Mouse (Mus musculus) liver, embryonic 15.5 days (tissue): ENCODE data around the gene Gm8978. TPM values are rescaled to one million over a fixed set of nuclear protein-coding genes. Genes with fewer than 3 reads are reported as not detected.
"Not testable (repeated sequence)": the region's sequence is repeated elsewhere in the genome, so short reads cannot be mapped to it uniquely, and the experiment has no call there.

ENCODE experiments used
- ATAC-seq: fragments of 200-750 bp; cut with Nextera tagmentation; 2 replicates; pipeline ENCODE4 v1.8.0; 2017; ENCODE audit warnings: moderate number of reproducible peaks, mild to moderate bottlenecking, moderate library complexity; ENCODE audit not compliant: insufficient read depth
- H3K27ac ChIP-seq: fragments of 300-500 bp; sonication (generic); replicated peaks from 2 replicates; pipeline ENCODE4 v1.5.1; 2015; ENCODE audit warnings: mild to moderate bottlenecking, inconsistent platforms
- H3K27me3 ChIP-seq: fragments of 300-500 bp; sonication (generic); 2 replicates; pipeline ENCODE4 v1.6.1; 2015; ENCODE audit warnings: mild to moderate bottlenecking, inconsistent platforms
- H3K36me3 ChIP-seq: fragments of 300-500 bp; sonication (generic); replicated peaks from 2 replicates; pipeline ENCODE4 v1.6.1; 2015; ENCODE audit warnings: moderate library complexity, mild to moderate bottlenecking, inconsistent platforms
- H3K4me1 ChIP-seq: fragments of 300-500 bp; sonication (generic); replicated peaks from 2 replicates; pipeline ENCODE4 v1.6.1; 2015; ENCODE audit warnings: inconsistent platforms
- H3K4me2 ChIP-seq: fragments of 300-500 bp; sonication (generic); 2 replicates; pipeline ENCODE4 v1.6.1; 2015; ENCODE audit warnings: moderate library complexity, mild to moderate bottlenecking, inconsistent platforms
- H3K4me3 ChIP-seq: fragments of 300-500 bp; sonication (generic); replicated peaks from 2 replicates; pipeline ENCODE4 v1.5.1; 2015; ENCODE audit warnings: mild to moderate bottlenecking, inconsistent platforms
- H3K9ac ChIP-seq: fragments of 300-500 bp; sonication (generic); 2 replicates; pipeline ENCODE4 v1.6.1; 2015; ENCODE audit warnings: moderate library complexity, mild to moderate bottlenecking, inconsistent platforms
- H3K9me3 ChIP-seq: fragments of 300-500 bp; sonication (generic); replicated peaks from 2 replicates; pipeline ENCODE4 v1.6.1; 2016; ENCODE audit warnings: inconsistent platforms
- WGBS: fragments of 180-500 bp; shearing (Covaris S2); methylation state at CpG from one replicate; pipeline ENCODE4 v1.1.7; 2015; ENCODE audit warnings: mixed read lengths; ENCODE audit not compliant: insufficient replicate concordance; 5-methylcytosine and 5-hydroxymethylcytosine counted together
- microRNA-seq: library from miRNA; unstranded; fragments of <30 nt; microRNA quantifications from one replicate; pipeline ENCODE4, GENCODE M21; 2016
- polyA plus RNA-seq: library from polyadenylated mRNA; unstranded; fragments of >200 nt; fragmentation: Nextera tagmentation; extraction: Ambion mirVana; gene quantifications from 2 replicates; pipeline ENCODE4 v1.2.1, GENCODE M21; 2015

Gene Gm8978
- polyA plus RNA-seq: not detected in 2 replicates

DNA sequence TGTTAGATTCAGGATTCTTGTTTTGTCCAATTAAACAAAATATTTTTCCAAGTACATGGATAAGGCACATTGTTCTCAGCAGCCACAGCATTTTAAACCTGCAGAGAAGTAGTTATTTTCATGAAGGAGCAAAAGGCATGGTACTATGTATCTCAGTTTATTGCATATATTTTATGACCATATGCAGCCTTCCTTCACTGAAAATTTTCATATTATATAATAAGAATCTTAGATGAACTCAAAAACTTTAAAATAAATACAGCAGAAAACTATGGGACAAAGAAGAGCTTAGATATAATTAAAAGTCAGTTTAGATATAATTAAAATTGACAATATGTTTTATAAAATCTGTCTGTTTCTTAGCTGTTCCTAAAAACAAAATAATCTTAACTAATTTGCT is at the start of gene Gm8978:
Gene Gm8978 (minus strand): TSS at position 101 of the 400 bp plus-strand sequence.
- not testable (repeated sequence) for H3K36me3 ChIP-seq, H3K4me3 ChIP-seq, H3K9ac ChIP-seq, H3K27ac ChIP-seq, ATAC-seq, H3K4me1 ChIP-seq, H3K27me3 ChIP-seq, H3K4me2 ChIP-seq, H3K9me3 ChIP-seq

DNA sequence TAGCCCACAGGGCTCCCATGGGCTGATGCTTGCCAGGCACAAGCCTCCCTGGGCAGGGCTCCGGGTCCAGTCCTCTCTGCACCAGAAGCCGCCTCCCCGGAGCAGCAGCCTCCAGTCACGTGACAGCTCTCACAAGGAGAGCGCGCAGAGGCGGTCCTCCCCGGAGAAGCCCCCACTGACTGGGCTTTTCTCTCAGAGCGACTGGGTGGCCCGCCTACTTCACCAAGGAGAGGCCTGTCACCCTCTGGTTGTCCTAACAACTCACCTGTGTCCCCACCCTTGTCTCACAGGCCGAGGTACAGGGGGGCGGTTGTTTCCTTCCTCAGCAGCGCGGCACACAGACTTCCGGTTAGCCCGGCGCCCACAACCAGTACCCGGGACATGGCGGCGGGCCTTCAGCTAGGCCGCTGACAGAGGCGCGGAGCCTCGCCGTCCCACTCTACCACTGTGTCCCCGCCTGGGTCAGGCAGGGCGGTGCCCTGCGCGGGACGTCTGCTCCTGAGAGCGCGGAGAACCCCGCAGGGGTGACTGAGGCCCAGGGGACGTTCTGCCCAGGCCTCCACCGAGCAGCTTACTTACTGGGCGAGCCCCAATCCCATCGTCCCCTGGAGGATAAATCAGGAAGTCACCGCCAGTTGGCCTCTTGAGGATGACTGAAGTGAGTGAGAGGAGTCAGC is 35.3 kb downstream of the Gm8978 start:
- H3K4me1 ChIP-seq, H3K27me3 ChIP-seq, H3K36me3 ChIP-seq, H3K27ac ChIP-seq, H3K9me3 ChIP-seq: not testable (repeated sequence)
- Histone ChIP-seq H3K4me3 (peak overlapping the region; percentile 44), H3K9ac (peak overlapping the region; percentile 30; the same call in 1 of the 2 replicates), H3K4me2 (peak overlapping the region; percentile 63)
- 3% methylated on average over 10 of the region's 38 CpGs for WGBS
- peak; percentile 84 for ATAC-seq

DNA sequence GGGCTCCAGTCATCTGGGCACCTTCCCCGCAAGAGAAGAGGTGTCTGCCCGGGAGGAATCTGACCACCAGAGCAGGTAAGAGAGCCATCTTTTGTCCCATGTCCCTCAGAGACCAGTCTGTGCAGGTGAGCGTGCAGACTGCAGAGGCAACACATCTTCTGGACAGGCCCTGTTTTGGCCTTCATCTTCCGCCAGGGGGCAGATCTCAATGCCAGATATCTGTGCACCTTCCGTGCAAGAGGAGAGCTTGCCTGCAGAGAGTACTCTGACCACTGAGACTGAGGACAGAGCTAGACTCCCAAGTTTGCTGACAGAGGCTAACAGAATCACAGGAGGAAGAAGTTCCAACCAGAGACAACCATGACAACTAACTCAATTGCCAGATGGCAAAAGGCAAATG is 56.5 kb downstream of the Gm8978 start:
- WGBS: 69% methylated on average over 5 of the region's 5 CpGs
- H3K27me3 ChIP-seq, ATAC-seq, H3K4me3 ChIP-seq, H3K4me2 ChIP-seq, H3K4me1 ChIP-seq, H3K36me3 ChIP-seq, H3K9me3 ChIP-seq, H3K27ac ChIP-seq, H3K9ac ChIP-seq: not testable (repeated sequence)

Small RNAs within 50 kb of the gene (microRNA-seq; reads per million reads assigned to microRNA genes)
- not detected for gene Gm27440

Other genes starting within 250 kb of the Gm8978 start
- 1.1 and 1.2 TPM in 2 replicates for gene Rnls, start 233.0 kb downstream of the Gm8978 start, polyA plus RNA-seq
- not detected in 2 replicates for gene Lipo4, start 107.5 kb downstream of the Gm8978 start, polyA plus RNA-seq
- not detected in 2 replicates for gene Lipo2, start 126.1 kb upstream of the Gm8978 start, polyA plus RNA-seq
- gene Lipo3, start 136.7 kb upstream of the Gm8978 start, polyA plus RNA-seq: 2.7 and 2.9 TPM in 2 replicates
- gene Lipo1, start 162.2 kb upstream of the Gm8978 start, polyA plus RNA-seq: not detected in 2 replicates